Mouse (Mus musculus): Measurements from ENCODE around the gene Nosip. TPM values are rescaled to one million over a fixed set of nuclear protein-coding genes. Genes with fewer than 3 reads are reported as not detected.

The Nosip gene
- polyA plus RNA-seq (2015; fragmentation: Nextera tagmentation; extraction: Ambion mirVana), result 64.7 and 66.6 TPM in 2 replicates

- 1% methylated on average over 31 of the region's 31 CpGs for WGBS
- peak within 1 kb of the TSS; percentile 86 for H3K27ac ChIP-seq
- H3K9me3 ChIP-seq, result no peaks in the 10 kb centered on the region
- H3K36me3 ChIP-seq, result no peaks in the 10 kb centered on the region
- peak within 1 kb of the TSS; percentile 53 for H3K4me3 ChIP-seq
- no peaks in the 10 kb centered on the region for H3K27me3 ChIP-seq
- peaks cover 16% of the 10 kb centered on the region for H3K4me1 ChIP-seq
- ATAC-seq (ENCODE audit: insufficient number of reproducible peaks, insufficient read depth, low FRiP score, low TSS enrichment, low read depth), result peak; percentile 83
- H3K9ac ChIP-seq, result peak within 1 kb of the TSS; percentile 78
- peak within 1 kb of the TSS; percentile 65 for H3K4me2 ChIP-seq
Measured at GRCm38 (mm10) chr7:45062239-45062835, at the start of gene Nosip, which contains the start of gene Prrg2. TSS of gene Nosip (plus strand) at chr7:45062429. TSS of gene Prrg2 (minus strand) at chr7:45062677.

DNA sequence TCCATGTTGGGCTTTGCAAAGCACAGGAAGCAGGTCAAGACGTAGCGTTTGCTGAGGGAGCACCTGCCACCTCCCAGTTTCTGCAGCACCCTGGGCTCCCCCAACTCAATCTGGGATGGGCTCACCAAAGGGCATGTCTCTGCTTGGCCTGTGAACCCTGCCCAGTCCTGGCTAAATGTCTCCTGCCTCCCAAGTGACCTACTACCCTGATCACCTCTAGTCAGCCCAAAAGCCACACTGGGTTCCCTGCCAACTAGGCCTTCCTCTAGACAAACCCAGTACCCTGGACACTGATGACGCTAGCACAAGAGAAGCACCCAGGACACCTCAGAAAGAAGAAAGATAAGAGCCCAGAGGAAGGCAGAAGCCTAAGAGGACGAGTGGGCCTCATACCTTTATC lies 49.4 kb upstream of the Nosip start:
- no peak for ATAC-seq (ENCODE audit: insufficient number of reproducible peaks, insufficient read depth, low FRiP score, low TSS enrichment, low read depth)
- Histone ChIP-seq H3K27ac (no peak overlapping the region), H3K4me3 (no peak overlapping the region), H3K9ac (no peak overlapping the region), H3K36me3 (peaks cover 60% of the 10 kb centered on the region), H3K9me3 (no peaks in the 10 kb centered on the region), H3K4me2 (no peak overlapping the region), H3K27me3 (no peaks in the 10 kb centered on the region), H3K4me1 (peaks cover 15% of the 10 kb centered on the region)
- 86% methylated on average over 4 of the region's 4 CpGs for WGBS

- Histone ChIP-seq H3K36me3 (peaks cover 53% of the 10 kb centered on the region), H3K27me3 (no peaks in the 10 kb centered on the region), H3K4me1 (peaks cover 21% of the 10 kb centered on the region), H3K27ac (no peak overlapping the region), H3K9ac (no peak overlapping the region), H3K4me3 (no peak overlapping the region), H3K9me3 (no peaks in the 10 kb centered on the region), H3K4me2 (no peak overlapping the region)
- ATAC-seq (ENCODE audit: insufficient number of reproducible peaks, insufficient read depth, low FRiP score, low TSS enrichment, low read depth), result no peak
- 95% methylated on average over 16 of the region's 16 CpGs for WGBS
Measured at GRCm38 (mm10) chr7:45013366-45014095, 48.7 kb upstream of the Nosip start.

GRCm38 (mm10) chr7:45014096-45014451 lies 48.2 kb upstream of the Nosip start:
- Histone ChIP-seq H3K27me3 (no peaks in the 10 kb centered on the region), H3K9ac (peak overlapping the region; percentile 37; the same call in 1 of the 2 replicates), H3K4me3 (no peak overlapping the region; the same call in 1 of the 2 replicates), H3K36me3 (peaks cover 48% of the 10 kb centered on the region), H3K9me3 (no peaks in the 10 kb centered on the region), H3K4me2 (no peak overlapping the region), H3K4me1 (peaks cover 26% of the 10 kb centered on the region), H3K27ac (no peak overlapping the region)
- WGBS, result 95% methylated on average over 3 of the region's 3 CpGs
- no peak for ATAC-seq (ENCODE audit: insufficient number of reproducible peaks, insufficient read depth, low FRiP score, low TSS enrichment, low read depth)

GRCm38 (mm10) chr7:45015344-45015956 lies 46.8 kb upstream of the Nosip start:
- H3K9me3 ChIP-seq, result no peaks in the 10 kb centered on the region
- 1% methylated on average over 20 of the region's 20 CpGs for WGBS
- H3K36me3 ChIP-seq, result peaks cover 34% of the 10 kb centered on the region
- H3K27ac ChIP-seq, result peak overlapping the region; percentile 95
- no peaks in the 10 kb centered on the region for H3K27me3 ChIP-seq
- peaks cover 29% of the 10 kb centered on the region for H3K4me1 ChIP-seq
- peak overlapping the region; percentile 90 for H3K4me3 ChIP-seq
- no peak for ATAC-seq (ENCODE audit: insufficient number of reproducible peaks, insufficient read depth, low FRiP score, low TSS enrichment, low read depth)
- H3K9ac ChIP-seq, result peak overlapping the region; percentile 97
- H3K4me2 ChIP-seq, result peak overlapping the region; percentile 80

DNA sequence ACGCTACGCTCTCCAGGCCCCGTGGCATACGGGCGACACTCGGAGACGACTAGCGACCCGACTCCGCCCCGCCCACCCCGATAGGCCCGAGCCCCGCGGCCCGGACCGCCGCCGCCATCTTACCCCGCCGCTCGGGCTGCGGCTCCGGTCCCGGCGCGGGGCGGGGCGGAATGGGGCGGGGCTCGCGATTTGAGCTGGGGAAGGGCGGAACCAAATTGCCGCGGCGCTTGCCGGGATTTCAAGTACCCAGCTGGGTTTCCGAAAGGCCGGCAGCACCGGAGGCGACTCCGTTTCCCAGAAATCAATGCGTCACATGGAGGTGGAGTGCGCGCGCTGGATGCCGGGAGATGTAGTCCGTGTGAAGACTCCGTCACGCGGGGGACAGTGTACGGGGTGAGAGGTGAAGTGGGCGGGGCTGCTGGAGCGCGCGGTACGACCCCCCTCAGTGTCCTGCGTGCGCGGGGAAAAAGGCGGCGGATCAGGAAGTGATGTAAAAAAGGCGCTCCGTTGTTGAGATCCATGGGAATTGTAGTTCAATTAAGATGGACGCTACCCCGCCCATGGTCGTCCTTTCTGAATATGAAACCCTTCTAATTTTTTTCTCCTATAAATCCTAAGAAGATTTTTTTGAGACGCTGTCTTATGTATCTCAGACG lies 46.1 kb upstream of the Nosip start, which contains the start of gene Scaf1:
Gene Scaf1, minus strand, starts transcription at position 407 of the 656 bp plus-strand sequence.
- ATAC-seq (ENCODE audit: insufficient number of reproducible peaks, insufficient read depth, low FRiP score, low TSS enrichment, low read depth), result peak; percentile 91
- WGBS, result under 1% methylated on average over 69 of the region's 69 CpGs

GRCm38 (mm10) chr7:45016761-45017160 lies 45.5 kb upstream of the Nosip start:
- peaks cover 29% of the 10 kb centered on the region for H3K4me1 ChIP-seq
- ATAC-seq (ENCODE audit: insufficient number of reproducible peaks, insufficient read depth, low FRiP score, low TSS enrichment, low read depth), result no peak
- peak overlapping the region; percentile 90 for H3K4me2 ChIP-seq
- H3K9ac ChIP-seq, result peak overlapping the region; percentile 62
- peak overlapping the region; percentile 90 for H3K4me3 ChIP-seq
- H3K27me3 ChIP-seq, result no peaks in the 10 kb centered on the region
- under 1% methylated on average over 4 of the region's 4 CpGs for WGBS
- no peaks in the 10 kb centered on the region for H3K9me3 ChIP-seq
- H3K27ac ChIP-seq, result peak overlapping the region; percentile 95
- H3K36me3 ChIP-seq, result peaks cover 23% of the 10 kb centered on the region

More for the DNA sequence above, 46.1 kb upstream of the Nosip start, which contains the start of gene Scaf1:
- Histone ChIP-seq H3K4me3 (peak within 1 kb of the TSS; percentile 90), H3K4me2 (peak within 1 kb of the TSS; percentile 90), H3K27me3 (no peaks in the 10 kb centered on the region), H3K4me1 (peaks cover 29% of the 10 kb centered on the region), H3K36me3 (peaks cover 29% of the 10 kb centered on the region), H3K9me3 (no peaks in the 10 kb centered on the region), H3K9ac (peak within 1 kb of the TSS; percentile 97), H3K27ac (peak within 1 kb of the TSS; percentile 95)

DNA sequence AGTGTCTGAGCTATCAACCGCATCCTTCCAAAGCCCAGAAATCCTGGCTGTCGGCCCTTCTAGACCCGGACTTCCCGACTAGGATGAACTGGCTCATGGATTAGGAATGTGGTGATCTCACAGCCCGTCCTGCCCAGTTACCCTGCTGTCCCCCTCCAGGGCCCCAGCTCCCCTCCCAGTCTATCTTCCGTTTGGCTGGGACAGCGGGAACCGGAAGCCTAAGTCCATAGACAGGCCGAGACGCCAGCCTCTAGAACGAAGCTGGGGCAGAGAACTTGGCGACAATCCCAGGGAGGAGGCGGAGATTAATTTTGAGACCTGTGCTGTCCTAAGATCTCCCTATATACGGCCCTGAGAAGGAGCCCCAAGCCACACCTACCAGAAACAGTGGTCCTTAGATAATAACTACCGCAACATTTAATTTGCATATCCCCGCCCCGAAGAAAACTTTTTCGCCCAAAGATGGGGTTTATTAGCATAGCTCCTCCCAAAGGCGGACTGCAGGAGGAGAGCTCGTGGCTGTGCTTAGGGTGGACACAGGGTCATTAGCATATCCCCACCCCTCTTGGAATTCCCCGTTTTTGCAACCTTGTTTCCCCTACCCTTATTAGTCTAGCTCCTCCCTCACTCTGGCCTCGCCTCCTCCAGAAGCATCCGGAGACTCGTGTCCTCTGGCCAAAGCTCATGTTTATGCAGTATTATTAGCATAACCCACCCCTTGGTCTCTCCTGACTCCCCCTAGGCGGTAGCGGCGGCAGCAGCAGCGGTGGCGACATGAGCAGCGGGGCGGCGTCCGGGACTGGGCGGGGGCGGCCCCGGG lies 44.8 kb upstream of the Nosip start, which contains the start of gene Rras:
Gene Rras, plus strand, starts transcription at position 720 of the 820 bp plus-strand sequence.
- H3K4me3 ChIP-seq, result peak within 1 kb of the TSS; percentile 90
- peak within 1 kb of the TSS; percentile 95 for H3K27ac ChIP-seq
- H3K36me3 ChIP-seq, result peaks cover 16% of the 10 kb centered on the region
- H3K9ac ChIP-seq, result peak within 1 kb of the TSS; percentile 75
- H3K4me1 ChIP-seq, result peaks cover 29% of the 10 kb centered on the region
- no peaks in the 10 kb centered on the region for H3K9me3 ChIP-seq
- peak within 1 kb of the TSS; percentile 90 for H3K4me2 ChIP-seq
- ATAC-seq (ENCODE audit: insufficient number of reproducible peaks, insufficient read depth, low FRiP score, low TSS enrichment, low read depth), result peak; percentile 88
- WGBS, result under 1% methylated on average over 36 of the region's 36 CpGs
- H3K27me3 ChIP-seq, result no peaks in the 10 kb centered on the region

- 32% methylated on average over 8 of the region's 8 CpGs for WGBS
- no peak for ATAC-seq (ENCODE audit: insufficient number of reproducible peaks, insufficient read depth, low FRiP score, low TSS enrichment, low read depth)
- Histone ChIP-seq H3K4me1 (peaks cover 26% of the 10 kb centered on the region), H3K27ac (peak overlapping the region; percentile 28; the same call in 1 of the 2 replicates), H3K9ac (0 out of 2 replicates have a peak overlapping the region, but pooled peaks have one; percentile 44), H3K27me3 (no peaks in the 10 kb centered on the region), H3K36me3 (no peaks in the 10 kb centered on the region), H3K4me3 (0 out of 2 replicates have a peak overlapping the region, but pooled peaks have one; percentile 90), H3K9me3 (no peaks in the 10 kb centered on the region), H3K4me2 (peak overlapping the region; percentile 90)
Measured at GRCm38 (mm10) chr7:45019031-45019571, 43.1 kb upstream of the Nosip start.

DNA sequence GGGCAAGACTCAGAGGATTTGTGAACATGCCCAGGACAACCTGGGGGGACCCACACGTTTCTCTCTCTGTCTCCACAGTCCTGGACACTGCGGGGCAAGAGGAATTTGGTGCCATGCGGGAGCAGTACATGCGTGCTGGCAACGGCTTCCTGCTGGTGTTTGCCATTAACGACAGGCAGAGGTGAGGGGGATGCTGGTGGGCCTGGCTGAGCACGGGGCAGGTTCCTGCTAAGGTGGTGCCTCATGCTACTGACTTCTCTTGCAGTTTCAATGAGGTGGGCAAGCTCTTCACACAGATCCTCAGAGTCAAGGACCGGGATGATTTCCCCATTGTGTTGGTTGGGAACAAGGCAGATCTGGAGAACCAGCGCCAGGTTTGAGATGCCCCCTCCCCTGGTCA lies 42.0 kb upstream of the Nosip start:
- H3K27ac ChIP-seq, result no peak overlapping the region
- no peak for ATAC-seq (ENCODE audit: insufficient number of reproducible peaks, insufficient read depth, low FRiP score, low TSS enrichment, low read depth)
- H3K36me3 ChIP-seq, result no peaks in the 10 kb centered on the region
- H3K4me2 ChIP-seq, result no peak overlapping the region
- no peaks in the 10 kb centered on the region for H3K9me3 ChIP-seq
- no peak overlapping the region for H3K4me3 ChIP-seq
- H3K27me3 ChIP-seq, result no peaks in the 10 kb centered on the region
- no peak overlapping the region for H3K9ac ChIP-seq
- WGBS, result 68% methylated on average over 9 of the region's 9 CpGs
- H3K4me1 ChIP-seq, result peaks cover 20% of the 10 kb centered on the region

Data from embryonic facial prominence, embryonic 13.5 days (tissue).